Mouse (Mus musculus) T-helper 17 cell (primary cell): ENCODE measurements around the gene P4ha3.
"Not testable (repeated sequence)": the region's sequence is repeated elsewhere in the genome, so short reads cannot be mapped to it uniquely, and the experiment has no call there.

Experiments
- in situ Hi-C, 2 experiments: fragments of 300-600 bp; cut with MboI, MseI; formaldehyde crosslinking; loops; 1 replicate in 1 of 2; 2 replicates in 1 of 2; pipeline ENCODE4 v1.15.1; 2025; ENCODE audit warnings: high pct_unique_total_duplicates in 2 of 2

Gene P4ha3

DNA sequence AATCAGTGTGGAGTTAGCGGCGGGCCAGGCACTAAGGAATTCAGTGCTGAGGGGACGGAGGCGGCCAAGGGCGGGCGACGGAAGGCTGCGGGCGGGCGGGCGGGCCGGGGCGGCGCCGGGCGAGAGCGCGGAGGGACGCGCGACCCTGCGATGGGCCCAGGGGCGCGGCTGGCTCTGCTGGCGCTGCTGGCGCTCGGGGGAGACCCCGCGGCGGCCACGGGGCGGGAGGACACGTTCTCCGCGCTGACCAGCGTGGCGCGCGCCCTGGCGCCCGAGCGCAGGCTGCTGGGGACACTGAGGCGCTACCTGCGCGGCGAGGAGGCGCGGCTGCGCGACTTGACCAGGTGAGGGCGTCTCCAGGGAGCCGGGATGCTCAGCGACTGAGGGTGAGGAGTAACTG, at the start of gene P4ha3:
Gene P4ha3, plus strand, starts transcription at position 138 of the 400 bp plus-strand sequence.
- in situ Hi-C loops = no loop called here

DNA sequence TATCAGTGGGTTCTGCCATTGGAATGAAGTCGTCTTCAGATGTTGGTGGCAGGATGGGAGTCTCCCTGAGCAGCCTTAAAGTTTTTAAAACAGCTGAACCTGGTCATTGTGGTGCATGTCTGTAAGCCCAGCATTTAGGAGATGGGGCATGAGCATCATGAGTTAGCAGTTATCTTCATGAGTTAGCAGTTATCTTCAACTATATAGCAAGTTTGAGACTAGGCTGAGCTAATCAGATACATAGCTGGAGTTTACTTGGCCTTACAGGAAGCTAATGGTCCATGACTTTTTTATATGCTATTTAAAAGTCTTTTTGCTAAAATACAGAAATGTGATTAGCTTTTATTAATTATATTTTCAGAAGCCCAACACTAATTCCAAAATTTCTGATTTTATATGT, 47.0 kb upstream of the P4ha3 start:
- in situ Hi-C loops = loop anchor here in 1 of 2 experiments (10.0 kb wide), 1 partner anchor 423 kb away; no protein-coding TSS in a partner anchor

DNA sequence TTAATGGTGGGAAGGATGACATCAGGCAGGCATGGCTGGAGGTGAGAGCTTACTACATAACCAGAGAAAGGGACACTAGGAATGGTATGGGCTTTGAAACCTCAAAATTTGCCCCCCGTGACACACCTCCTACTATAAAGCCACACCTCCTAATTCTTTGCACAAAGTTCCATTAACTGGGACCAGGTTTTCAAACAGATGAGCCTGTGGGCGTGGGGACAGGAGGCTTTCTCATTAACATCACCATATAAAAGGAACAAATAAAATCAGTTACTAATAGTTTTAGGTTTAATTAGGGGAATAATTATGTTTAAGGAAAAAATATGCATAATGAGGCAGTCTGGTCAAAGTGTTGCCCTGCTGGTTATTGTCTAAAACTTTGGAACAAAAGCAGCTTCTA, 44.7 kb upstream of the P4ha3 start:
- in situ Hi-C loops = no loop called here

DNA sequence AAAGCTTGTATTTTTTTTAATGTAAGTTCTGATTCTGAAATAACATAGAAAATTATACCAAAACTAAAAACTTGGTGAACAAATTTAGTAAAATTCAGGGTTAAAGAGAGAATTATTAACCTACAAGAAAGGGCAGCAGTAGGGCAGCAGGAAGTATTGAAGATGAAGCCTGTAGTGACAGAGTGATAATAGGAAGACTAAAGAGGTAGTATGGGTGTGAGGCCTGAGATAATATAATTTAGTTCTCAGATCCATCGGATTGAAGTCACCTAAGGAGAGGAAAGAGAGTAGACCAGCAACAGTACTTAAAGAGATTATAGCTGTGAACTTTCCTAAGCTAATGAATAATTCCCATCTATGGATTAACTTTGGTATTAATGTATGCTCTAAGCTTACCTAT, 42.3 kb upstream of the P4ha3 start:
- in situ Hi-C loops = no loop called here

DNA sequence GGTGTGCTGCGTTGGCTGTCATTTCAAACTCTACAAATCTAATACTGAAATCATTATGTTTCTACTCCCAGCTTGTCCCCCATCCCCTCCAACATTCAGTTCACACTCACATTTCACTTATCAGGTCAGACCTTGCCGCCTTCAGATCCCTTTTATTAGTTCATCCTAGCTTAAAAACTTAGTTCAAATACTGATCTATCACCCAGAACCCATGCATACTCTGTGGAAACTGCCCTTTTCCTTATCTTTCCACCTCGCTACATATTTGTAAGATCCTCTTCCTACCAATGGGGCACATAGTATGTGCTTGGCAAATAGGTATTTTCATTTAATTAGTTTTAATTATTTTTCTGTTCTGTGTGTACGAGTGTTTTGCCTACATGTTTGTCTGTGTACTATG, 41.1 kb upstream of the P4ha3 start:
- in situ Hi-C loops = no loop called here

DNA sequence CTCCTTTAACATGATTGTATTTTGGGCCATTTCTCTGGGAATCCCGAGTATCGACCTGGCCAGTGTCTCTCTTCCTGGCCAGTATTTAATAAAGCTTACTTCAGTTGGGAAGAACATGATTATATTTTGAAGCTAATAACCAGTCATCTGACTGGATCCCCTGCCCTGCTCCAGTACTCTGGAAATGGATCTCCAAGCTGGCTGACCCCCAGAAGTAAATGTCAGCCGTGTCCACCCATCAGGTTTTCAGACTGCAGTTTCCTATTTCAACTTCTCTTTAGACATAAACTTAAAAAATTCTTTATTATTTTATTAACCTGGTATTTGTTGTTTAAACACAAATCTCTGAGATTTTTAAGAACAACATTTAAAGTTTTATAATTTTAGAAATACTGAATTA, 40.1 kb upstream of the P4ha3 start:
- in situ Hi-C loops = no loop called here

DNA sequence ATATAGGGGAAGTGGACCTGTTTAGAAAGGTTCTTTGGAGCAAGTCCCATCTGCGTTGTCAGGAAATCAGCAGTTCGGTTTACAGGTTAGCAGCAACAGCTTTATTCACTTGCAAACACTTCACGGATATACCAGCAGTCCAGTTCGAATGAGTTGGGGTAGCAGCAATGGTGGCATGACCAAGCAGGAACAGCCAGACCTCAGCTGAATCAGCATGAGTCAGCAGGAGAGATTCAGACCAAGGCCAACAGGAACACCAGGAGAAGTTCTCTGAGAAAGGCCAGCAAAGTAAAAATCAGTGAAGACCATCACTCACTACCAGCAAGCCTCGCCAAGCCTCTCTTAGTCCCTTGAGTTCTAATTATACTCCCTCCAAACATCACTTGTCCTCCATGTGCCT, 34.7 kb upstream of the P4ha3 start:
- in situ Hi-C loops = no loop called here

DNA sequence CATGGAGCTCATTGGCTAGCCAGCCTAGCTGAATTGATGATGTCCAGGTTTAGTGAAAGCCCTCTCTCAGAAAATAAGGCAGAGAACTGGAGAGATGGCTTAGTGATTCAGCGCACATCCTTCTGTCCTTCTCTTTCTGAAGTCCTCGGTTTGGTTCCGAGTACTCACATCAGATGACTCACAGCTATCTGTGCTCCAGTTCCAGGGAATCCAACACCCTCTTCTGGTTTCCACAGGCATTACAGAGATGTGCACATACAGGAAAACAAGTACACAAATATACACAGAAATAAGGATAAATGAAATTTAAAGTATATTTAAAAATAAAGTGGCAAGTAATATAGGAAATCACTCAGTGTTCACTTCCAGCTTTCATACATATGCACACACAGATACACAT, 23.0 kb upstream of the P4ha3 start:
- in situ Hi-C loops = no loop called here

DNA sequence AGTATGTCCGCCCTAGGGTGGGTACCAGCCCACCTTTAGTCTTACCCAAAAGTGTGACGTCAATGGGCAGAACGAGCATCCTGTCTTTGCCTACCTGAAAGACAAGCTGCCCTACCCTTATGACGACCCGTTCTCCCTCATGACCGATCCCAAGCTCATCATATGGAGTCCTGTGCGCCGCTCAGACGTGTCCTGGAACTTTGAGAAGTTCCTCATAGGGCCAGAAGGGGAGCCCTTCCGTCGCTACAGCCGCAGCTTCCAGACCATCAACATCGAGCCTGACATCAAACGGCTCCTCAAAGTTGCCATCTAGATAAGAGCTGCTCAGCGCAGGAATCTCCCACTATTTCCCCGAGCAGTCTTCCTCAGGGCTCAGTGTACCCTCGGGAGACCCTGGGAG, 20.4 kb upstream of the P4ha3 start:
- in situ Hi-C loops = not testable (repeated sequence)

DNA sequence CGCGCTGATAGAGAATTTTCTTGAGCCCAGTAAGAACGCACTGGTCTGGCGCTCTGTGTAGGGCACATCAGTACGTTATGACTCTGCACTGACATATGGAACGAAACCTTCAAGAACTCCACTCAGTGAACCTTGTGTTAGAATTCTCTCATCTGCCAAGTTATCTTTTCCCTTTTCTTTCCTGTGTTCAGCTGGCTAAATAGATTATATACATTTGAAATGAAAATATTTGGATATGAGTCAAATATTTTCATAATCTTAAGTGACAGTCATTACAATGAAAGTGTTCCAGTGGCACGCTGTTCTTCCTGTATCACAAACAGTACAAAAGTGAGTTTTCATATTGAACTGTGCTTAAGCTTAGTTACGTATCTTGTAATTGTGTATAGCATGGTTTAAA, 13.0 kb upstream of the P4ha3 start:
- in situ Hi-C loops = loop anchor here in 1 of 2 experiments (10.0 kb wide), 1 partner anchor 52 kb away; no protein-coding TSS in a partner anchor

DNA sequence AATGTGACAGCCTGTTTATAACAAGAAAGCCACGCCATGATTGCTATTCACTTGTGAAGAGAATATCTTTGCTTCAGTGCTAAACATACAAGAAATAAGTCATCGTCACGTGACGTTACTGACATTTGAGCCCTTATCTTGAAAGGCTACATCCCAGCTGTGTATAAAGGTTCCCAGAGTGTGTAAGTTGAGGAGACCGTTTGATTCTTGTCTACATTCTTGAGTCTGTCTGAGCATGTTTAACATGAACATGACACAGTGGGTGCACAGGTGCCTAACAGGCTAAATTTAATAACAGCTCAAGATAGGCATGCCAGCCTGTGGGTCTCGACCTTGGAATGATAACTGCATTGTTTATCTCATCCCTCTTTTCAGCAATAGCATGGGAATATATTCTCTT, 10.8 kb upstream of the P4ha3 start:
- in situ Hi-C loops = loop anchor here in 1 of 2 experiments (10.0 kb wide), 1 partner anchor 50 kb away; no protein-coding TSS in a partner anchor

DNA sequence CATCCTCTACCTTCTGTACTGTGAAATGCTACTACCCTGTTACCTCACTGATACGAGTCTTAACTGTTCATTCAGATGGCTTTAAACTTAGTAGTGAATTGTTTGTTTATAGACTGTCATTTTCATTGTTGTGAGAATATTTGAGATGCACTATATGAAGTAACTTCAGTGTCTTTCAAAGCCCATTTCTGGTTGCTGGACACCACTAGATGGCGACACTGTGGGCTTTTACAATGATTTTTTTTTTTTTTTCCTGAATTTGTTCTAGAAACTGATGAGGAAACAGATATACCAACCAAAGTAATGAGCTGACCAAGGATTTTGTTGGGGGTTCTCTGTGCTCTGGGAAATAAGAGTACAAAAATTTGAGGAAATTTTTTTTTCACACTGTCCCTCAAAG, 8.9 kb upstream of the P4ha3 start:
- in situ Hi-C loops = loop anchor here in 1 of 2 experiments (10.0 kb wide), 1 partner anchor 48 kb away; no protein-coding TSS in a partner anchor

DNA sequence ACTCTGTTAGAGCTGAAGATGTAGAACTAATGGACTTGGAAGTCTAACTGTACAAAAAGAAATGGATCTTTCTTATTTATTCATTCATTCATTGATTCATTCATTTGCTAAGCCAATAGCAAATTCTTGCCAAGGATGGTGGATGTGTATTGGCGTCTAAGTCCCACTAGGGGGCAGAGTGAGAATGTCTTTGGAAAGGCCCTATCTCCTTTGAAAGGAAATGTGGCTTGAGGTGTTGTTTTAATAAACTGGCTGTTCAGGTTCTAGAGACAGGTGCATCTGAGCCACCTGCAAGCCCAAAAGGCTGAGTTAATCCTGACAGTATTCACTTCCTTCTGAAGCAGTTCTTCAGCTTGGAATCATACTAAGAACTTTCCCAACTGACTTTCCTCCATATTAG, 5.5 kb upstream of the P4ha3 start:
- in situ Hi-C loops = loop anchor here in 1 of 2 experiments (10.0 kb wide), 1 partner anchor 45 kb away; no protein-coding TSS in a partner anchor

DNA sequence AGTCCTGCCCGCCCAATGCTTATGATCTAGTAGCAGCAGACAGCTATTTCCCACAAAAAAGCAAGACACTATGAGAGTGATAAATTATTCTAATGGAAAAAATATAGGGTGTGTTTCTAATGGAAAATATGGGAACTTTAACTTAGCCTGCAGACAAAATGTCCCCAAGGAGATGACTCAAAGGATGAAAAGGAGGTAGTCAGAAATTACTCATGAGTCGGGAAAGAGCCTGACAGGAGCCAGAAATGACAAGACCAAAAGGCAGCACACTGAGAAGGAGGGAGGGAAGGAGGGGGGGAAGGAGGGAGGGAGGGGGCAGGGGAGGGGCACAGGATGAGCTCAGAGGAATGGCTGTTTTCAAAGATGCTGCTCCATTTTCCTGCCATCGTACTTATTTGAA, 3.7 kb upstream of the P4ha3 start:
- in situ Hi-C loops = no loop called here

DNA sequence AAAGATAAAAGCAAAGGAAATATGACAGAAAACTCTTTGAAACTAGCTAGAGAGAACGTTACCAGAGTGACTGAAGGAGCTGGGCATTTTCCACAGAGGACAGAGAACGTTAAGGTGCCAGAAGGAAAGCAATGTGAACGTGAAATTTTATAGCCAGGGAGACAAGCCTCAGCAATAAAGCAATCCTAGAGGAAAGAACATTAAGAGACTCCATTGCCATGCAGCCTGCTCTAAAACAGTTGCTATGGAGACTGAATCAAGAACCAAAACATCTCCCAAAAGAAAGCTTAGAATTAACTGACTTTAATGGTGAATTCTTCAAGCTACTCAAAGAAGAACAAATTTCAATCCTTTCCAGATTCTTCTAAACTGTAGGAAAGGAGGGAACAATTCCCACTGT, 2.0 kb upstream of the P4ha3 start:
- in situ Hi-C loops = no loop called here

DNA sequence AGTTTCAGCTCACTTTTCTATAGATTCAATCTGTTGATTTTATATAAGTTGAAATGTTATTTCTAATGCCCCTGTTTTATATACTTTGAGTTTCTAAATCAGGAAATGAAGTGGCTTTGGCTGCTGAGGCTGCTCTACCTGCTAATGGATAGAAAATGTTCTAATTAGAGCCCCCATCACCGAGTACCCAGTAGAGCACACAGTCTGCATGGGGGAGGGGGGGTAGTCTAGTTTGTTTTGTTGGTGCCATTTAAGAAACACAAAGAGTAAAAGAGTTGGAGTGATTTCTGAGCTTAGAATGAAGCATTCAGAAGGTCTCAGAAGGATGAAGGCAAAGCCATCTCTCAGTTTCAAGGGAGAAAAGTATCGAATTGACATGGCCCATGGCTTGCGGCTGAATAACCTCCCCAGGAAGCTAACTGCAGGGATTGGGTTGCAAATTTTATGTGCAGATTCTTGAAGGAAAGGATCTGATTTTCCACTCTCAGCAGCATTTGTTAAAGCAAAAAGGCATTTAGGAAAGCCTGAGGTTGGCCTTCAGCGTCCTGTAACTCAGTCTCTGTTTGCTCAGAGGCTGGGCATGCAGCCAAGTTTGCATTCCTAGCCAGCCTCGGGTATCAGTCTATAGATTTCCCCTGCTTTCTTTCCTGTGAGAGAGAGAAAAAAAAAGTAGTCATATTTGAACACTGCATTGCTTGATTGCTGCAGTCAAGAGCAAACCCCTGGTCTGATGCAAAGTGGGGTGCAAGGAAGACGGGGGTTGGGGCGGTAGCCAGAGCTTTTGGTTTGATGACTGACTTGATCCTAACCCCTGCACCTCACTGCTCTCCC, 2.6 kb downstream of the P4ha3 start:
- in situ Hi-C loops = no loop called here

DNA sequence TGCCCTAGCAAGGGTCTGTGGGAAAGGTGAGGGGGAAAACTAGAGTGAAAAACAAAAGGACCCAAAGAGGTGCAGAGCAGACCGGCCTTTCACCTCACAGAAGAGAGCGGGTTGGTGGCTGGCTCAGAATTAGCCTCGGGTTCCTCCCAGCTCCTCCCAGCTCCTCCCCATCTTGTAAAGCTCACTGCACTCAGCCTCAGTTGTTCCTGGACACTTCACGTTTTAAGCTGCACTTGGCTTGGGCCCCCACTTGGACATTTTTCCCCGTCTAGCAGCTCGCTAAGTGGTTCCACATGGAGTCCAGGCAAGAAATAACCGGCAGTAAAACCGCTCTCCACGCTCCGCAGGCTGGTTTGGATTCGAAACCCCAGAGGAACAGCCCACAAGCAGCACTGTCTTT, 3.3 kb downstream of the P4ha3 start:
- in situ Hi-C loops = no loop called here

DNA sequence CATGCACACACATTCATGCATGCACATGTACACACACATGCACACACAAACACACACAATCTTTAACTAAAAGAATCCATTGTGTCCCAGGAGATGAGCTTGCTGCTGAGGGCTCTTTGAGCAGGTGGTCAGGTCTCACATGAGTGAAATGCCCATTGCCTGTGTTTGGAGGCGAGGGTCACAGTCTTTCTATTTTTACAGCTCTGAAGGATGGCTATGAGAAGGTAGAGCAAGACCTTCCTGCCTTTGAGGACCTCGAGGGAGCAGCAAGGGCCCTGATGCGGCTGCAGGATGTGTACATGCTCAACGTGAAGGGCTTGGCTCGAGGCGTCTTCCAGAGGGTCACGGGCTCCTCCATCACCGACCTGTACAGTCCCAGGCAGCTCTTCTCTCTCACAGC, 8.2 kb downstream of the P4ha3 start:
- in situ Hi-C loops = no loop called here

DNA sequence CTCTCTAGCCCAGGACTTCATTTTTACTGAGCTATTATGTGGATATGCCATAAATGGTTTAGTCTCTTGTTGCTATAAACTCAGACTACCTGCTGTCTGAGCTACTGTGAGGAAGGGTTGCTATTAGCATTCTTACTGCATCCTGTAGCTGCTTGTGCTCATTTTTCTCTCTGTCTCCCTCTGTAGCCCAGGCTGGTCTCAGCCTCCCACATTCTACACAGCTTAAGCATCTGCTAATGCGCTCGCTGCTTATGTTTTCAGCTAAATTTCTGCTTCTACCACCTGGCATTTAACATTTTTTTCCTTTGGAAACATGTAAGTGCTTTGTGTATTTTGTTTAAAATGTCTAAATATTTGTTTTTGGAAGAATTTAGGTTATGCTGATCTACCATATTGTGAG, 10.4 kb downstream of the P4ha3 start:
- in situ Hi-C loops = no loop called here

DNA sequence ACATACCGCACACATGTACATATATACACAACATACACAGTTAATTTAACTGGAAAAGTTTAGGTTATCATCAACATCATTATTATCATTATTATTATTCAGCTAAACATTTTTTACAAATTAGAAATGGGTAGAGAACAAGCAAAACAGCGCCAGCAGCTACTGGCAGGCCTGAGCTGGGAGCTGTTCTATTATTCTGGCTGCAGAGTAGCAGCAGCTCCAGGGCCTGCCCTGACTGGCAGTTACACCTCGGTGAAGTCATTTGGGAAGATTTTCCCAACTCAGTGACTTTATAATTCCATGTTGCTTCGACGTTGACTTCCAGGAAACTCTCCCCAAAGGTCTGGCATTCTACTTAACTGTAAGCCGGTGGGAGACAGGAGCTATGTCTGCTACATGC, 11.4 kb downstream of the P4ha3 start:
- in situ Hi-C loops = no loop called here

DNA sequence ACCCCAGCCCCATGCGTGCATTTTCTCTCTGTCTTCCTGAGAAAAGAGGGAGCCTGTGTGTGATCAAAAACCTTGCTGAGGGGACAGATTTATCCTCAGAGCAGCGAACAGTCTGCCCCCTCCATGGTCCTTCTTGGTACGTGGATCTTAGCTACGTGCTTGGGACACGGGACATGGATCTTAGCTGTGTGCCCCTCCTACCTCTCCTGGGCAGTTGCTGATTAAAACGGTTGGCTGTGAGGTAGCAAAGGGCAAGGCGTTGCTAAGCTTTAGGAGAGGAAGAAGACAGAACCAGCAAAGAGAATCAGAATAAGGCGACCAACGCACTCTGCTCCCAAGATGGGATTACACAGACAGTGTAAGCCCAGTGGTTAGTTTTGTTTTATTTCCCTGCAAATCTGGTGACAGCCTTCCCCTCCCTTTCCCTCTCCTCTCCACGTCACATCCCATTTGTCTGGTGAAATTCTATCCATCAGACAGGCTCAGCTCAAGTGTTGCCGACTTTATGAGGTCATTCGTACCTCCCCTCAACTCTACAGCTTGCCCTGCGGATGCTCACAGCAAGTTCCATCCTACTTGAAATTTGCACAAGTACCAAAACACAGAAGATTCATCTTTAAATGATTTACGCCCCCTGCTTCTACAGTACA, 13.7 kb downstream of the P4ha3 start:
- in situ Hi-C loops = no loop called here

DNA sequence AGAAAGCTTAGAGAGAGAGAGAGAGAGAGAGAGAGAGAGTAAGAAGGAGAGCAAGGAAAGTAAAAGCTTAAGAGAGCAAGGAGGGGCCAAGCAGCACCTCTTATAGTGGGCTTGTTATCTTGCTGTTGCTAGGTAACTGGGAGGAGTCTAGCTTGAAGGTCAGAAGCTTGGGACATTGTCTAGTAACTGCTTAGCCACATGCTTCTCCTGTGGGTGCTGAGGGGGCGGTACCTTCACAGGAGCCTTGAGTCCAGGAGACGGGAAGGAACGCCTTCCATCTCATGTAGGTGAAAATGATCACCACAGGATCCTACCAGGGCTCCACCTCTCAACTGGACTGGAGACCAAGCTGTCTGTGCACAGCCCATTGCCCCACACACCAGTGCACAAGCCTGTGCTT, 16.1 kb downstream of the P4ha3 start:
- in situ Hi-C loops = no loop called here

DNA sequence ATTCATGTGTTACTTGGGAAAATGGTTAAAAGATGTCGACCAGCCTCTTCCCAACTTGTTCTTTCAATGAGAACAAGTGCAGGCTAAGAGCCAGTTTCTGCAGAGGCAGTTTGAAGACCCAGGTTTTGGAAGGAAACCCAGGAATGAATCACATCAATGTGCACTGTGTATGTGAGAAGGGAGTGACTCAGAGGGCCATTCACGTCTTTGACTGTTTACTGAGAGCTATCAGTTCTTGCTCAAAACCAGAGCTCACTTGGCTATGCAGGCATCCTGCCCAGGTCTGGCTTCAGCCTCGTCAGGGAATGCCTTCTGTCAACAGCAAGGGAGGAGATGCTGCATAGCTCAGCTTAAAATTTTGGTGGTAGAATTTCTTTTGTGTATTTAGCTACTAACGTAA, 17.0 kb downstream of the P4ha3 start:
- in situ Hi-C loops = no loop called here
